Mouse (Mus musculus) thymus, adult 2 months (tissue): ENCODE results near the gene Serpina1b. TPM values are rescaled to one million over a fixed set of nuclear protein-coding genes. Genes with fewer than 3 reads are reported as not detected.
"Not testable (repeated sequence)": the region's sequence is repeated elsewhere in the genome, so short reads cannot be mapped to it uniquely, and the experiment has no call there.

ENCODE experiments used
- DNase-seq: peaks from one replicate; pipeline ENCODE4 v3.0.0; 2021
- H3K27ac ChIP-seq: fragments of 200-500 bp; 2 replicates; pipeline ENCODE4 v1.5.1; 2012; ENCODE audit warnings: low read length, control low read depth; ENCODE audit not compliant: control insufficient read depth, insufficient read depth
- H3K27me3 ChIP-seq: fragments of 200-500 bp; 2 replicates; pipeline ENCODE4 v1.6.1; 2012; ENCODE audit warnings: mild to moderate bottlenecking, low read length, moderate library complexity, mixed read lengths; ENCODE audit not compliant: control insufficient read depth, insufficient read depth
- H3K36me3 ChIP-seq: fragments of 200-500 bp; 2 replicates; pipeline ENCODE4 v1.6.1; 2012; ENCODE audit warnings: mild to moderate bottlenecking, low read length, moderate library complexity; ENCODE audit not compliant: control insufficient read depth, insufficient read depth
- H3K4me1 ChIP-seq: fragments of 200-500 bp; replicated peaks from 2 replicates; pipeline ENCODE4 v1.6.1; 2012; ENCODE audit warnings: low read length; ENCODE audit not compliant: control insufficient read depth, insufficient read depth
- H3K4me3 ChIP-seq: fragments of 200-500 bp; 2 replicates; pipeline ENCODE4 v1.5.1; 2012; ENCODE audit warnings: mild to moderate bottlenecking, low read length, control low read depth, moderate library complexity; ENCODE audit not compliant: control insufficient read depth, insufficient read depth
- CTCF ChIP-seq: fragments of 200-500 bp; IDR thresholded peaks from 2 replicates; pipeline ENCODE4 v1.5.1; 2012; ENCODE audit warnings: mild to moderate bottlenecking, control low read depth, low read length, moderate library complexity, borderline replicate concordance; ENCODE audit not compliant: control insufficient read depth, poor library complexity, insufficient read depth; ENCODE audit errors: extremely low read depth
- POLR2A ChIP-seq: fragments of 200-500 bp; IDR thresholded peaks from 2 replicates; pipeline ENCODE4 v1.6.1; 2012; ENCODE audit warnings: mild to moderate bottlenecking, low read length, control low read depth, moderate library complexity; ENCODE audit not compliant: control insufficient read depth, poor library complexity, insufficient read depth; ENCODE audit errors: extremely low read depth
- WGBS: fragments of 180-500 bp; shearing (Covaris S2); methylation state at CpG from one replicate; pipeline ENCODE4 v1.1.7; 2018; 5-methylcytosine and 5-hydroxymethylcytosine counted together
- polyA plus RNA-seq: library from polyadenylated mRNA; depleted of rRNA; stranded (reverse); fragments of >200 nt; gene quantifications from 2 replicates; pipeline ENCODE4 v1.2.3, GENCODE M21; 2012; rRNA removed

The Serpina1b gene
- polyA plus RNA-seq, 1 experiment = 1.6 TPM

DNA sequence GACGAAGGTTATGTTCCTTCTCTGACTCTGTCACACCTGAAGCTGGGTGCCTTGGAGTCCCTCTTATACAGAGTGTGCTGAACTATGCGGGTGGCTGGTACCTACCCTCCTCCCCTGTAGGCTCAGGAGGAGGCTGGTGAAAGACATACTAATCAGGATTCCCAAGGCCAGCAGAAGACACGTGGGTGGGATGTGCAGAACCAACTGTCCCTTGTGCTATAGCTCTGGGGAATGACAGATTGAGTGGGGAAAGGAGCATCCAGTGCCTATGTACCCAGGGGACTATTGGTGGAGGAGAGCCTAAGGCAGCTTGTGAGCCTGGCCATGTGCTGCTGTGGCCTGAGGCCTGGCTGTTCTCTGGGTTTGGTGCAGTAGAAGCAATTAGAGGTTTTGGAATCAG, 144.1 kb downstream of the Serpina1b start:
- DNase-seq = no peak
- 81% methylated on average over 3 of the region's 3 CpGs for WGBS
- Histone ChIP-seq H3K4me1 (no peaks in the 10 kb centered on the region), H3K4me3 (no peak overlapping the region), H3K27me3 (no peaks in the 10 kb centered on the region), H3K36me3 (no peaks in the 10 kb centered on the region), H3K27ac (no peak overlapping the region)
- TF ChIP-seq POLR2A (no peak), CTCF (no peak)

DNA sequence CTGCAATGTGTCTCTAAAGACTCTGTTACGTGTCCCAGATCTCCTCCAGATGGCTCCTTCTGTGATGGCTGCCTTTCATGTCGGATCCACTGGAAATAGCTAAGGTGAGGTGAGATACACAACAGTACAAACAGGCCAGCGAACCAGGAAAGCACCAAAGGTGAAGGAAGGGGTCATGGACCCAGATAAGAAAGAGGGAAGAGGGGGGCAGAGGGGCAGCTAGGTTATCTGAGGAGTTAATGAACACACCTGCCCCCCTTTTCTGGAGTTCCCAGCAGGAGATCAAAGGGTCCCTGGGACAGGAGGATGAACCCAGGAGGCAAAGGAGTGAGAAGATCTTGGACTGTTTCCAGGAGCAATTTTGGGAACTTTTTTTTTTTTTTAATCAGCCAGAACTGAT, 144.8 kb downstream of the Serpina1b start:
- WGBS = 71% methylated on average over 3 of the region's 3 CpGs
- Histone ChIP-seq H3K27me3 (no peaks in the 10 kb centered on the region), H3K36me3 (no peaks in the 10 kb centered on the region), H3K4me3 (no peak overlapping the region), H3K4me1 (no peaks in the 10 kb centered on the region), H3K27ac (no peak overlapping the region)
- TF ChIP-seq CTCF (no peak), POLR2A (no peak)
- no peak for DNase-seq

DNA sequence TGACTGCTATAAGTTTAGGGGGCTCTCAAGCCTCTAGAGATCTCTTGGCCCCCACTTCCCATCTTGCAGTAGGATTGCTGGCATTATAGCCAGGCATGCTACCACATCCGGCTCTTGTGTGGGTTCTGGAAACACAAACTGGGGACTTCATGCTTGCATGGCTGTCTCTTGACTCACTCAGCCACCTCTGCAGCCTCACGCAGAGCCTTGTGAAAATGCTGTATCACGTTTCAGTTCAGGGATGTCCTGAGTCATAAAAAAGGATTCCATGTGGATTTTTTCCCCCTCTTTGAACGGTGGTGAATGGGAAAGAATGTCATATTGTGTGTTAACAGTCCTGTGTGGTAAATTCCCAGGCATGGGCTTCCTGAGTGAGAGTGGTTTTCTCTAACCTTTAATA, 146.4 kb downstream of the Serpina1b start:
- no peak for DNase-seq
- TF ChIP-seq CTCF (no peak), POLR2A (no peak)
- Histone ChIP-seq H3K27me3 (no peaks in the 10 kb centered on the region), H3K4me3 (no peak overlapping the region), H3K4me1 (no peaks in the 10 kb centered on the region), H3K27ac (no peak overlapping the region), H3K36me3 (no peaks in the 10 kb centered on the region)
- 57% methylated on average over 4 of the region's 4 CpGs for WGBS

DNA sequence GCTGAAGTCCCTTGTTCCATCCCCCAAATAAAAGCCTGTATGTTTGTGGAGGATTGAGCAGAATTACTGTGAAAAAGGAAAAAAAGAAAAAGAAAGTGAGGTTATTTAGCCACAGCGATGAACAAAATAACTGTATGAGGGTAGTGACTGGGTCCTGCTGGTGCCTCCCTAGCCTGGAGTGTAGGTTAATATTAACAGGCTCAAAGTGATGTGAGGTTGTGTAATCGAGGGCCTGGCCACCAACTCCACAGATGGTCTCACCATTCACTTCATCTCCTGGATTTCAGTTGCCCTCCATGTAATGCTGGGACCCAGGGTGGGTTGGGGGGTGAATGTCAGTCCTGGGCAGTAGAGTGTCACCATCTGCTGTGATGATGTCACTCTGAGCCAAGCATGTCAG, 148.4 kb downstream of the Serpina1b start:
- H3K27ac ChIP-seq = no peak overlapping the region
- no peaks in the 10 kb centered on the region for H3K4me1 ChIP-seq
- no peaks in the 10 kb centered on the region for H3K36me3 ChIP-seq
- 77% methylated on average over 2 of the region's 2 CpGs for WGBS
- H3K4me3 ChIP-seq = no peak overlapping the region
- DNase-seq = no peak
- H3K27me3 ChIP-seq = no peaks in the 10 kb centered on the region
- TF ChIP-seq CTCF = no peak
- TF ChIP-seq POLR2A = no peak

DNA sequence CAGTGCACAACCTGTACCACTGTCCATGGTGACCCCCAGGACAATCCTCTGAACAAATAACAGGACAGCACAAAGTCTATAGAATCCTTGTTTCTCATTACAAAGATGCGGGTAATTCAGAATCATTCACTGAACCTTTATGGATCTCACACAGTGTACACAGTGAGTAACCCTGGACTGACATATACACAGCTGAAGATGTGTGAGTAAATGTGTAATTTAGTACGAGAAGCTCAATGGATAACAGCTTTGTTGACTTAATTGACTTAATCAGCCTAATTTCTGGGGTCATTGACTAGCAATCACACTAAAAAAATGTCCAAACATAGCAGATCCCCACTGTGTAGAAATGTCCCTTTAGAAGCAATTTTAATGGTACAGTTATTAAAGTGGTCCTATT, 149.0 kb downstream of the Serpina1b start:
- TF ChIP-seq CTCF (no peak), POLR2A (no peak)
- Histone ChIP-seq H3K36me3 (no peaks in the 10 kb centered on the region), H3K27ac (no peak overlapping the region), H3K4me1 (no peaks in the 10 kb centered on the region), H3K4me3 (no peak overlapping the region), H3K27me3 (no peaks in the 10 kb centered on the region)
- whole genome bisulfite sequencing = 88% methylated on average over 2 of the region's 2 CpGs
- no peak for DNase-seq

DNA sequence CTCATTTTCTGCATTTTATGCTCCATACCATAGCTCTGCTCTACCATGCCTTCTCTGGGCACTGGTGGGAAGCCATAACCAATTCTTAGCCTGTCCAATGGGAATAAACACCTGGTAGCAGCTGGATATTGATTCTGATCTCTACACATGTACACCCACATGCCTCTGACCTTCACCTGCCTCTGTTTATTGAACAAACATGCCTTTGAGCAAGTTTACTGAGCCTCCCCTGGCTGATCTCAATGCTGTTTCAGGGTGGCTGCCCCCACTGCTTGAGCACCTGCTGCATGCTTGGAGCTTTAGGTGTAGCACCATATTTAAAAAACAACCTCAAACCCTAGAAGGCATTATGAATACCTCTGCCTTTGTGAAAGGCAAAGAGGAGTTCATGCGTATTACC, 150.3 kb downstream of the Serpina1b start:
- H3K36me3 ChIP-seq = not testable (repeated sequence)
- 100% methylated on average over 1 of the region's 1 CpGs for WGBS

More for the DNA sequence above, 150.3 kb downstream of the Serpina1b start:
- H3K4me1 ChIP-seq, DNase-seq, H3K27me3 ChIP-seq, H3K27ac ChIP-seq, H3K4me3 ChIP-seq: not testable (repeated sequence)

Other genes starting within 250 kb of the Serpina1b start
- gene Serpina10, start 198.9 kb downstream of the Serpina1b start, polyA plus RNA-seq = 0.19 and 0.43 TPM in 2 replicates
- 0.24 TPM in 1 of 2 replicates, not detected in the other for gene Serpina6, start 173.2 kb downstream of the Serpina1b start, polyA plus RNA-seq
- not detected in 2 replicates for gene Serpina16, start 154.2 kb downstream of the Serpina1b start, polyA plus RNA-seq
- gene Serpina1f, start 134.8 kb downstream of the Serpina1b start, polyA plus RNA-seq = 0.08 TPM in 1 of 2 replicates, not detected in the other
- gene Serpina1d, start 56.8 kb downstream of the Serpina1b start, polyA plus RNA-seq = 0.13 and 10.8 TPM in 2 replicates
- gene Serpina1a, start 33.2 kb upstream of the Serpina1b start, polyA plus RNA-seq = 1.1 and 10.4 TPM in 2 replicates
- gene Serpina1c, start 74.5 kb upstream of the Serpina1b start, polyA plus RNA-seq = 0.13 and 15.1 TPM in 2 replicates
- 0.09 and 2.0 TPM in 2 replicates for gene Serpina1e, start 128.6 kb upstream of the Serpina1b start, polyA plus RNA-seq
- 0.84 TPM in 2 replicates for gene Serpina11, start 159.6 kb upstream of the Serpina1b start, polyA plus RNA-seq
- gene Serpina9, start 183.4 kb upstream of the Serpina1b start, polyA plus RNA-seq = 0.39 and 0.78 TPM in 2 replicates
- gene Serpina12, start 214.1 kb upstream of the Serpina1b start, polyA plus RNA-seq = 0.15 TPM in 2 replicates